In the genomic region with DNA sequence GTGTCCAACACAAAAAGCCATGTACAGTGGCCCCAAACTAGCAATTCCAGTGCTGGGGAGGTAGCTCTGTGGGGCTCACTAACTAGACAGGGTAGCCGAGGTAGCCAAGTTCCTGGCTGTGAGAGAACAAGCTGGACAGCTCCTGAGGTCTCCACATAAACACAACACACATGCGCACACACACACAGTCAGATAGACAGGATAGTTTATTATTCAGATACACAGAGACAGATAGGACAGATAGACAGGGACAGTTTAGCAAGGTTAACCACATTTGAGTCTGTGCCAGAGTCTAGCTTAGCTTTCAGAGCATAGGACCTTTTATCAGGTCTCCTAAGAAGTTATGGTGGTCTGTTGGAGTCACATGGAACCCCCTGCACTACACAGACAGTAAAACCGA, we compare ENCODE assay signal across 25 mouse cellular contexts. TPM values are rescaled to one million over a fixed set of nuclear protein-coding genes. Genes with fewer than 3 reads are reported as not detected.
"Had no signal": no experiment of that assay in that cellular context is flagged by ENCODE, and none has a peak within 500 bp of the region (broad histone marks: within the 10 kb centered on the region; RNA-seq: fewer than 3 reads in every experiment).

No protein-coding gene starts in this region.

- H3K27me3 ChIP-seq: limb, embryonic 12.5 days; limb, embryonic 15.5 days; liver, embryonic 15.5 days had no signal

- H3K9me3 ChIP-seq: limb, embryonic 12.5 days; limb, embryonic 15.5 days; liver, embryonic 15.5 days; midbrain, embryonic 10.5 days had no signal

- H3K9ac ChIP-seq: limb, embryonic 12.5 days; limb, embryonic 15.5 days; liver, embryonic 15.5 days had no signal

- DNase-seq: kidney, adult 9 months; kidney, postnatal 14 days; kidney, postnatal 4 days; left cerebral cortex, postnatal 4 days; lung, adult 2 months; lung, postnatal 14 days; lung, postnatal 4 days; midbrain, embryonic 14.5 days; thymus, adult 18-20 months; thymus, postnatal 36 days had no signal

- H3K27ac ChIP-seq: limb, embryonic 12.5 days; limb, embryonic 15.5 days; liver, embryonic 15.5 days; midbrain, embryonic 10.5 days had no signal

- H3K4me3 ChIP-seq: limb, embryonic 12.5 days; limb, embryonic 15.5 days; liver, embryonic 15.5 days; midbrain, embryonic 10.5 days had no signal

- H3K36me3 ChIP-seq: limb, embryonic 15.5 days had no signal

- H3K4me2 ChIP-seq: limb, embryonic 12.5 days; limb, embryonic 15.5 days; liver, embryonic 11.5 days; liver, embryonic 15.5 days had no signal

RNA-seq across cellular contexts. Expression of gene Olfr718-ps1, which starts 40.5 kb away (rescaled TPM):
- total RNA-seq: megakaryocyte, adult 5-6 weeks; midbrain, postnatal 0 days had no signal
- polyA plus RNA-seq: kidney, embryonic 16.5 days; limb, embryonic 12.5 days; limb, embryonic 15.5 days; liver, embryonic 11.5 days; liver, embryonic 15.5 days; lung, adult 2 months; lung, embryonic 16.5 days; midbrain, embryonic 10.5 days; midbrain, embryonic 14.5 days; midbrain, postnatal 0 days; neural tube, embryonic 11.5 days; small intestine, adult 2 months; spleen, adult 2 months; stomach, embryonic 16.5 days; testis, adult 2 months; urinary bladder, adult 2 months had no signal
